Mouse (Mus musculus) naive thymus-derived CD4-positive, alpha-beta T cell, adult 2 months (primary cell): ENCODE results near the gene Ercc6.

Source experiments
- DNase-seq: peaks from one replicate; pipeline ENCODE4 v3.0.0-alpha.2; 2011; ENCODE audit warnings: low read depth

Gene Ercc6

GRCm38 (mm10) chr14:32518543-32518942 lies 5.2 kb downstream of the Ercc6 start:
- DNase-seq = no peak

- no peak for DNase-seq
These were observed 7.1 kb downstream of the Ercc6 start for GRCm38 (mm10) chr14:32520400-32520926.

GRCm38 (mm10) chr14:32522336-32522735 lies 9.0 kb downstream of the Ercc6 start:
- DNase-seq = no peak

- DNase-seq = no peak
These were observed 10.8 kb downstream of the Ercc6 start for GRCm38 (mm10) chr14:32524071-32524470.

- DNase-seq = no peak
These were observed 12.8 kb downstream of the Ercc6 start for GRCm38 (mm10) chr14:32525996-32526705.

GRCm38 (mm10) chr14:32527211-32527610 lies 13.9 kb downstream of the Ercc6 start:
- DNase-seq = no peak

GRCm38 (mm10) chr14:32529036-32529435 lies 15.7 kb downstream of the Ercc6 start:
- DNase-seq = no peak

- peak; percentile 50 for DNase-seq
These were observed 17.6 kb downstream of the Ercc6 start for GRCm38 (mm10) chr14:32530896-32531295.

- no peak for DNase-seq
These were observed 18.1 kb downstream of the Ercc6 start for GRCm38 (mm10) chr14:32531371-32531770.

GRCm38 (mm10) chr14:32532381-32533147 lies 19.2 kb downstream of the Ercc6 start:
- DNase-seq = no peak

GRCm38 (mm10) chr14:32533148-32533520 lies 19.8 kb downstream of the Ercc6 start:
- no peak for DNase-seq

GRCm38 (mm10) chr14:32533656-32534055 lies 20.3 kb downstream of the Ercc6 start:
- DNase-seq = no peak

- peak; percentile 53 for DNase-seq
These were observed 20.8 kb downstream of the Ercc6 start for GRCm38 (mm10) chr14:32534137-32534536.

- DNase-seq = no peak
These were observed 23.4 kb downstream of the Ercc6 start for GRCm38 (mm10) chr14:32536763-32537162.

- no peak for DNase-seq
These were observed 24.8 kb downstream of the Ercc6 start for GRCm38 (mm10) chr14:32538115-32538514.

GRCm38 (mm10) chr14:32543075-32543474 lies 29.8 kb downstream of the Ercc6 start:
- DNase-seq = no peak

GRCm38 (mm10) chr14:32546676-32547075 lies 33.4 kb downstream of the Ercc6 start:
- DNase-seq = no peak

GRCm38 (mm10) chr14:32551854-32552253 lies 38.5 kb downstream of the Ercc6 start:
- DNase-seq = no peak

- no peak for DNase-seq
These were observed 40.0 kb downstream of the Ercc6 start for GRCm38 (mm10) chr14:32553198-32553903.

- DNase-seq = no peak
These were observed 41.7 kb downstream of the Ercc6 start for GRCm38 (mm10) chr14:32554860-32555526.

GRCm38 (mm10) chr14:32561428-32561827 lies 48.1 kb downstream of the Ercc6 start:
- no peak for DNase-seq

- DNase-seq = no peak
These were observed 50.3 kb downstream of the Ercc6 start for GRCm38 (mm10) chr14:32563661-32564060.
